Mouse (Mus musculus): ENCODE data around the gene Tomm40. TPM values are rescaled to one million over a fixed set of nuclear protein-coding genes. Genes with fewer than 3 reads are reported as not detected.

Tomm40 gene
- polyA plus RNA-seq, 1 experiment from 2014 or later: 142 TPM

DNA sequence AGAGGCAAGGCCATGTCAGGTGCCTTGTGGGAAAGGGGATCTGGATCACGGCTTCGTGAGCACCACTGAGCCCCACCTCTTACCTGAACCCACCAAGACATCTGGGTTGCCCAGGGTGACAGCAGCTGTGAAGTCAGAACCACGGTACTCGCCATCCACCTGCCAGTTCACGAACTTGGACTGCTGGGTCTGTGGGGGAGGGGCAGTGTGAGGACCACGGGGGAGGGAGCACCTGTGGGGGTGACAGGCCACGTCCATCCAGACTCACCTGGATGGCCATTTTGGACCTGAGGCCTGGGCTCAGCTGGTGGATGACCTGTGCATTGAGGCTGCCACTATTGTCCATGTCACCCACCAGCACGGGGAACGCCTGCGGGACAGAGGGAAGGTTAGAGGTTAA lies 4.6 kb downstream of the Tomm40 start:
- H3K27me3 ChIP-seq: no peaks in the 10 kb centered on the region
- TF ChIP-seq CTCF (IDR thresholded peaks at IDR 0.05): no peak
- DNase-seq (ENCODE audit: low read depth, low spot score) (no peak), ATAC-seq (no peak)
- POLR2A ChIA-PET: interaction anchor here (1.8 kb wide), 1 partner anchor 11 kb away, joined by 4 read pairs; no protein-coding TSS in a partner anchor
- CTCF ChIA-PET: interaction anchor here (1.4 to 6.6 kb wide), 3 partner anchors 8 to 42 kb away, joined by 5 to 43 read pairs (median 6); no protein-coding TSS in a partner anchor
- in situ Hi-C loops (cut with MboI; ENCODE audit: low pct_unique_long_range_greater_than_20kb): loop anchor here (5.0 kb wide), 1 partner anchor 43 kb away; the partner anchor contains the start of gene Clptm1

DNA sequence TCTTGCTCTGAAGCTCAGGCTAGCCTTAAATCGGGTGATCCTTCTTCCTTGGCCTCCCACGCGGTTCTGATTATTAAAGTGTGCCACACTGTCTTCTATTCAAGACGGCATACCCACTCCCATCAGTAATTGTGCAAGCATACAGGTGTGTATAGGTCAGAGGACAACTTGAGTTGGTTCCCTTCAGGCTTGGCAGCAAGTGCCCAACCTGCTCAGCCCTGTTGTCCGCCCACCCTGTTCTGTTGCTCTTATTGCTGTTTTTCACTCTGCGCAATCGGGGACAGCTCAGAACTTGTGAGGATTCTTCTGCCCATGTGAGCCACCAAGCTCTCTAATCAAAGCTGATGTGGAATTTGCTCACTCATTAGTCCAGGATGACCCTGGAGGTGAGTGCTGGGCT lies 10.0 kb downstream of the Tomm40 start:
- ATAC-seq (no peak), DNase-seq (ENCODE audit: low read depth, low spot score) (no peak)
- CTCF ChIA-PET: interaction anchor here (1.6 to 10.2 kb wide), 2 partner anchors 8 to 38 kb away, joined by 4 to 120 read pairs; partner anchors contain the start of gene Clptm1
- H3K27me3 ChIP-seq: no peaks in the 10 kb centered on the region
- POLR2A ChIA-PET: no interaction called here
- TF ChIP-seq CTCF (IDR thresholded peaks at IDR 0.05): no peak
- in situ Hi-C loops (cut with MboI; ENCODE audit: low pct_unique_long_range_greater_than_20kb): no loop called here

DNA sequence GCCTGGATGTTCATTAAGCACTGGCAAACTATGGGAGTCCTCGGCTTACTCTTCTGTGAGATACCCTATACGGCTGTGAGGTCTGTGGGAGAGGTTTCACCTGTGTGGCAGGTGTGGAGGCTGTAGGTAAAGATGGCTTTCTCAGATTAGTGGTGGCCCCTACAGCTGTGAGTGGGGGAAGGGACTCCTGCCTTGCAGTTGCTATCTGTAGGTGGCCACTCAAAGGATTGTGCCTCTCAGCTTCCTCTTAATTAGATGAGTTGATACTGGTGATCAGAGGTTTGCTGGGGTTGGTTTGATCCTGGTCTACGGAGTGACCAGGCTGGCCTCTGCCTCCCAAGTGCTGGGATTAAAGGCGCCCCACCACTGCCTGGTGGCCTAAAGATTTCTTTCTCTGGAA lies 10.8 kb downstream of the Tomm40 start:
- no peaks in the 10 kb centered on the region for H3K27me3 ChIP-seq
- no peak for ATAC-seq
- CTCF ChIA-PET: interaction anchor here (1.6 to 10.2 kb wide), 2 partner anchors 9 to 37 kb away, joined by 4 to 120 read pairs; partner anchors contain the start of gene Clptm1
- POLR2A ChIA-PET: no interaction called here
- TF ChIP-seq CTCF (IDR thresholded peaks at IDR 0.05): no peak
- no peak for DNase-seq (ENCODE audit: low read depth, low spot score)
- in situ Hi-C loops (cut with MboI; ENCODE audit: low pct_unique_long_range_greater_than_20kb): no loop called here

DNA sequence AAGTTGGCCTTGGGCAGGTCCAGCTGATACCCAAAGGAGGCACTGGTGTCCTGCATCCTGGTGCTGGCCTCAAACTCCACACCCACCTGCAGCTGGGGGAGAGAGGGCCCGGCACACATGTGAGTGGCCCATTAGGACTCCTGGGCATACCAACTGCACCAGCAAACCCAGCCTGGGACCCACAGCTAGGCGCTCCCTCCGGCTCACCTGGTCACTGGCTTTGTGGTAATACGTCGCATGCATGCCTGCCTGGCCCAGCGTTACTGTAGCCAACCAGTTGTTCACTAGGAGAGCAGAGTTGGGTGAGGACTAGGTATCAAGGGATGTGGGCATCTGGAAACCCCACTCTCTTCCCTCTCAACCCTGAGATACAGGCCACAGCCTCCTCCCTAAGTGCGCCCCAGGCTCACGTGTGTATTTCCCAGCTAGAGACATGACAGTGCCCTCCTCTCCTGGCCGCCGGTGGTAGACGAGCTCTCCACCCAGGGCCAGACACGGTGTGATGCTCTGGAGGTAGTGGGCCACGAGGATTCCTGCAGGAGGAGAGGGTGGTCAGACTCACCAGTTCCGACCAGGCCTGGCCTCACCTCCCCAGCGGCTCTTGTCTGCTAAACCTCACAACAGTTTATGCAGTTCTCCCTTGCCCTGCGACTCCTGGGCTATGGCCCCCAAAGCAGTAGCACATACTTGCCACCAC lies 12.2 kb downstream of the Tomm40 start:
- ATAC-seq (no peak), DNase-seq (ENCODE audit: low read depth, low spot score) (no peak)
- ChIA-PET CTCF (interaction anchor here (1.2 to 10.2 kb wide), 3 partner anchors 8 to 35 kb away, joined by 5 to 120 read pairs (median 5); partner anchors contain the start of gene Clptm1), POLR2A (interaction anchor here (3.7 kb wide), 1 partner anchor 34 kb away, joined by 16 read pairs; no protein-coding TSS in a partner anchor)
- no peak for TF ChIP-seq CTCF (IDR thresholded peaks at IDR 0.05)
- in situ Hi-C loops (cut with MboI; ENCODE audit: low pct_unique_long_range_greater_than_20kb): no loop called here
- no peaks in the 10 kb centered on the region for H3K27me3 ChIP-seq

DNA sequence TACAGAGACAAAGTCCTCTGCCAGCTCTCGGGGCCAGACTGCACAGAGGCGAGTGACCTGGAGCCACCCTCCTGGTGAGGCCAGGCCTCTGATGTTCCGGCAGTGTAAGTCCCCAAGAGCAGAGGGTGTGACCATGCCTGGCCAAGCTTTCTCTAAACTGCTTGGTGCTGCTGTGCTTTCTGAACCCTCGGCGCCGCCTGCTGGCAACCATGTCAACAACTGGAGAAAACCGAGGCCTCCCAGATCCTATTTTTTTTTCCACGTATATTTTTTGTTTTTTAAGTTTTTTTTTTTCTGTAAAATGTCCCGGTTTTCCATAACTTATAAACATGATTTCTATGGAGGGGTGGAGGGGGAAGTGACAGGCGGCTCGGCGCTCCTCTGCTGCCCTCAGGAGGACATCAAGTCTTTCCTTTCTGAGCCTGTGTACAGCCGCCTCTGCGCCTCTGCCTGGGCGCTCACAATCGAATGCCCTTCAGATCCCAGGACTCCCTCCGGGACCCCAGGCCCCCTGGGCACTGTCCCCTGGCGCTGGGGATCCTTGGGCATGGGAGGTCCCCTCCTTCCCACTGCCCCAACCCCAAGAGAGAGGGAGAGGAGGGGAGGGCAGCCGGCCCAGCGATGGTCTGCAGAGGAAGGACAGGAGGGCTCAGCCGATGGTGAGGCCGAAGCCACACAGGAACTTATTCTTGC lies 14.0 kb downstream of the Tomm40 start:
- no peak for TF ChIP-seq CTCF (IDR thresholded peaks at IDR 0.05)
- peak; percentile 83 for ATAC-seq
- in situ Hi-C loops (cut with MboI; ENCODE audit: low pct_unique_long_range_greater_than_20kb): no loop called here
- DNase-seq (ENCODE audit: low read depth, low spot score): no peak
- ChIA-PET POLR2A (interaction anchor here (0.5 to 3.7 kb wide), 4 partner anchors 17 to 193 kb away, joined by 3 to 16 read pairs (median 4); partner anchors contain the start of genes Bloc1s3 and Trappc6a), CTCF (interaction anchor here (0.7 to 10.2 kb wide), 9 partner anchors 10 to 139 kb away, joined by 3 to 120 read pairs (median 5); partner anchors contain the start of genes Apoc2, Clptm1 and Ppp1r37)
- no peaks in the 10 kb centered on the region for H3K27me3 ChIP-seq

DNA sequence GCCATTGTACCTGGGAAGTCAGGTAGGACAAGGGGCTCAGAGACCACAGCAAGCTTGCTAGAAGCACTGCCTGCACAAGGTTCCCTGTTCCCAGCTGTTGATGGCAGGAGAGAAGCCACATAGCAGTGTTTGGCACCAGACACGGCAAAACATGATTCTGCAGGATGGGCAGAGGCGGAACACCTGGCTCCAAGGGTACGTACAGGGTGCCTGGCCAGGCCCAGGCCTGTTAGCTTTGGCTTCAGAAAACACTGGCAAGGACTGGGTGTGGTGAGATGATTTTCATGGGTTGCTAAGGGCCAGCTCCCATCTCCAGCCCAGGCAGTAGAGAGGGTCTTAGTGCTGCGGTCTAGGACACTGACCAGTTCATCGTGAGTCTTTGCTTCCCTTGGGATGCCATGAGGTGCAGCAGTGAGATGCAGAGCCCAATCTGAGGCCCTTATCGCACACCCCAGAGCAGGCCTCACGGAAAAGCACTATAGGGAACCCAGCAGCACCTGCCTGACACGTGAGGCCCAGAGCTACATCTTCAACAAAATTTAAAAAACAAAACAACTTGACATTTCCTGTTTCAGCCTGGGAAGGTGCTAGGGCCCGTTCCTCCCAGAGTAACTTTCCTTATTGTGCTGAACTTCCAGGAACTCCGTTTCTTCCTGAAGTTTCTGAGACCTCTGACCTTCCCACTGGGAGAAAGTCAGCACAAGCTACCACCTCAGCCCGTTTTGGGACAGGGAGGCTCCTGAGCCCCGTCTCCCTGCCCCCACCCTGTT lies 14.8 kb downstream of the Tomm40 start:
- TF ChIP-seq CTCF (IDR thresholded peaks at IDR 0.05): no peak
- ATAC-seq: no peak
- H3K27me3 ChIP-seq: no peaks in the 10 kb centered on the region
- in situ Hi-C loops (cut with MboI; ENCODE audit: low pct_unique_long_range_greater_than_20kb): no loop called here
- CTCF ChIA-PET: interaction anchor here (0.7 to 10.2 kb wide), 9 partner anchors 11 to 138 kb away, joined by 3 to 120 read pairs (median 5); partner anchors contain the start of genes Apoc2, Clptm1 and Ppp1r37
- DNase-seq (ENCODE audit: low read depth, low spot score): no peak
- POLR2A ChIA-PET: interaction anchor here (0.5 to 3.7 kb wide), 5 partner anchors 10 to 192 kb away, joined by 3 to 16 read pairs (median 4); partner anchors contain the start of genes Bloc1s3 and Trappc6a

DNA sequence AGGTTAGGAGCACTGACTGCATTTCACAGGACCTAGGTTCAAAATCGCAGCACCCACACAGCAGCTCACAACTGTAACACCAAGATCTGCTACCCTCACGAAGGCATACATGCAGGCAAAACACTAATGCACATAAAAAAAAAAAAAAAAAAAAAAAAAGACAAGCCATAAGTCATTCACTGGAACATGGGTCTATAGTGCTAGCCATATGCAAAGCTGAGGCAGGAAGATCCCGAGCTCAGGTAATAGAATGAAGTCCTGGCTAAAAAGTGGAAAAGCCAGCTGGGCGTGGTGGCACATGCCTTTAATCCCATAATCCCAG lies 15.4 kb downstream of the Tomm40 start:
- ATAC-seq (no peak), DNase-seq (ENCODE audit: low read depth, low spot score) (no peak)
- ChIA-PET CTCF (interaction anchor here (1.0 to 10.2 kb wide), 7 partner anchors 12 to 190 kb away, joined by 3 to 120 read pairs (median 5); partner anchors contain the start of genes Apoc2 and Clptm1), POLR2A (interaction anchor here (0.5 to 3.7 kb wide), 4 partner anchors 8 to 31 kb away, joined by 4 to 16 read pairs (median 4); no protein-coding TSS in a partner anchor)
- no peak for TF ChIP-seq CTCF (IDR thresholded peaks at IDR 0.05)
- H3K27me3 ChIP-seq: no peaks in the 10 kb centered on the region
- in situ Hi-C loops (cut with MboI; ENCODE audit: low pct_unique_long_range_greater_than_20kb): no loop called here

DNA sequence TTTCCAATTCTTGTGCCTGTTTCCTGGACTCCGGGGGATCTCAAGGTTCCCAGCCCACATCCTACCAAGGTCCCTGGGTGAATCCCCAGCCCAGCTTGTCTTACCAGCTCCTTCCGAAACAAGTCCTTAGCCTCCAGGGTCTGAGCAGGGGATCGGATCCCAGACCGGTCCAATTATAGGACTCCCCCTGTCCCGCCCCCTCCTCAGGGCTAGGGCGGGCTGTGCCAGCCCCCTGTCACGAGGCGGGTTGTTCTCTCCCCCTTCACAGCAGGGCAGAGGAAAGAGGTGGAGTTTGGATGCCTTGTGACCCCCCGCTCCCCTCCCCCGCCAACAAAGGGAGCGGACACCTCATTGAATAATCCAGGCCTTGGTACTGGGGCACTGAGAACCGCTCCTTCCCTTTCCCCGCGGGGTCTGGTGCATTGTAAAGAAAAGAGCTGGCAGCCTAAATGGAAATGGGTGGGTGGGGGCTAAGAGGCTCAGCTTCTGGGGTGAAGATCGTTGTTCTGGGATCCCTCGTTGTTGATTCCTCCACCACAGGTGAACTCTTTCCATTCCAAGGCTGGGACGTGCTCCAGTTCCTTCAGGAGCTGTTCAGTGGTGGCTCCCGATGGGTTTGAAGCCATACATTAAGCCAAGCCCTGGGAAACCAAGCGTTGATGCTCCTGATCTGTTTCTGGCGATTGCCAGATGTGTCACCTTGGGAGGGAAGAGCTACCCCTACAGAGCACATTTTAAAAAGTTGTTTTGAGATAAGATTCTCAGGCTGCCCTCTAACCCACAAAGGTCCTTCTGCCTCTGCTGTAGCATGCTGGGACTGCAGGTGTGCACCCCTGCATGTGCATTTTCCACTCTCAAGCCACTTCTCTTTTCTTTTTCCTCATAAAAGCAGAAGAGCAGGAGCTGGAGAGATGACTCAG lies 16.1 kb downstream of the Tomm40 start, which contains the start of gene Apoe:
Apoe (minus strand) TSS at position 282 of the 920 bp plus-strand sequence.
- ChIA-PET POLR2A (interaction anchor here (0.5 to 3.7 kb wide), 5 partner anchors 8 to 30 kb away, joined by 3 to 16 read pairs (median 4); no protein-coding TSS in a partner anchor), CTCF (interaction anchor here (1.0 to 10.2 kb wide), 3 partner anchors 21 to 191 kb away, joined by 3 to 120 read pairs (median 6); partner anchors contain the start of genes Apoc2 and Clptm1)
- TF ChIP-seq CTCF (IDR thresholded peaks at IDR 0.05): no peak
- ATAC-seq: no peak
- in situ Hi-C loops (cut with MboI; ENCODE audit: low pct_unique_long_range_greater_than_20kb): no loop called here
- no peaks in the 10 kb centered on the region for H3K27me3 ChIP-seq
- DNase-seq (ENCODE audit: low read depth, low spot score): no peak

Data from Patski (cell line).